Mouse (Mus musculus) frontal cortex, adult (tissue): ENCODE data around the gene Nim1k.
"Not testable (repeated sequence)": the region's sequence is repeated elsewhere in the genome, so short reads cannot be mapped to it uniquely, and the experiment has no call there.

Source experiments
- ATAC-seq: cut with Nextera tagmentation; 2 replicates; pipeline ENCODE4 v1.9.2; 2017; ENCODE audit warnings: mild to moderate bottlenecking, moderate library complexity, mixed read lengths; ENCODE audit not compliant: low TSS enrichment

Nim1k gene

DNA sequence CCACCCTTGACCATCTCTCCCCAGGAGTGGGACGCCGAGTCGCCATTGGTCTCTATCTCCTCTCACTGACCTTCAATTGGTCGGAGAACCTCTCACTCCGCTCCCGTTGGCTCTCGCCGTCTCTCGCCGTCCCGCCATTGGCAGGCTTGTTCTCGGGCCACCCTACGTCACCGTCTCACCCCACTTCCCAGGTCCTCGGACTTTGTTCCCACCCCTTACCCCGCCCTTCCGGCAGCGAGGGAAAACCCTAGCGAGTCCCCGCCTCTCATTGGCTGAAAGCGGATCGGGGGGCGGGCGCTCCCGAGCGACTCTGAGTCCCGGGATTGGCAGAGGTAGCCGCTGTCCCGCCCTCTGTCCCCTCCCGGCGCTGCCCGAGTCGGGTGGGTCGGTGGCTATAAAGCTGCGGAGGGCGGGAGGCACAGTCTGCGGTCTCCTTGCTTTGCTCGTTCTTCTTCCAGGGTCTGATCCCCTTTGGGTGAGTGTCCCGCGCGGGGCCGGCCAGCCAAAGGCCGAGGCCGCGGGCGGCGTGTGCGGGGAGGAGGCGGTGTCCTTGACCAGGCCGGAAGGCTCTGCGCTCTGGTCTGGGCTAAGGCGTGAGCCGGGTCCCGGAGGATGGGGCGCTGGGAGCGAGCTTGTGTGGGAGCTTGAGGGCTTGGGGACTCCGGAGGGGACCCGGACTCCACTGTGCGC lies 65.5 kb downstream of the Nim1k start, which contains the start of gene Hmgcs1:
Hmgcs1 (plus strand) TSS at position 341 of the 690 bp plus-strand sequence.
- peak; percentile 97 for ATAC-seq

DNA sequence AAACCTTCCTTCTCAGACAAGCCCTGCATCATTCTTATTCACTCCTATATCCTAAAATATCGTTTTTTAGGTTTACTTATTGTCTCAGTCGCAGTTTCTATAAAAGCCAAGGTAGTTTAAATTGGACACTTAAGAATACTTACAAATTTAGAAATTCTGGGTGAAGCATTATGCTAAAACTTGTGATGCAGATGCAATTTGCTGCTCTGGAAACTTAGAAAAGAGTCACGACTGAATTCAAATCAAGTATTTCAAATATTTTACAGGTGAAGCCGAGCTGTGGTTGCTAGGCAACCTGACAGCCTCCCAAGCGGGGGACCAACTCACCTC lies 66.0 kb downstream of the Nim1k start:
- ATAC-seq = no peak; the same call in 1 of the 2 replicates

DNA sequence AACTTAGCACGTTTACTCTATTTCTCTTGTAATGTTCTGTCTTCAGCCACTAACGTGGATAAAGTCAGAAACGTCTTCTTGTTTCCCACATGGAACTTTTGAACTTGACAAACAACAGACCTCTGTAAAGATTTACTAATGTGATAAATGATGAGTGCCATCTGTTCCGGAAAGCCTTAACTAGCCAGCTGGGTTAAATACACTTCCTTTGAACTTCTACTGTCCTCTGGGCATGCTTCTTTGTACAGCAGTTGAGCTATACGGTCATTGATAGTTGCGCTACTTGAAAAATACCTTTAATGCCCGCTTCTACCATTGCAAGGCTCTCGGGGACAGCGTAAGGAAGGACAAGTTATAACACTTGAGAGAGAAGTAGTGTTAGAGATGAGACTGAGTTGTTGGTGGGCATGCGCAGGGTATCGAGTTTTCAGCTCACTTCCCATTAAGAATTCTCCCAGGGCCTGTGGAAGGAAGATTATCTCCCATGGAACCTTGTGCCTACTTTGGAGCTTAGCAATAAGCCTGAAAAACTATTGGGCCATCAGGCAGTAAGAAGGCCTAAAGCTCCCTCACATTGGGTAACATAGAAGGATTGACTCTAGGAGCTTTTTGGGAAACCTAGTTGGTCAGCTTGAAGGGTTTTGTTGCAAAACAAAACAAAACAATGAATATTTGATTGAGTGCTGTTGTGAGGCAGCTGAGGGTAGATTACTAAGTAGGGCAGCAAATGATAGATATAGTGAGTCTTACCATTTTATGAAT lies 71.1 kb downstream of the Nim1k start:
- ATAC-seq = no peak

DNA sequence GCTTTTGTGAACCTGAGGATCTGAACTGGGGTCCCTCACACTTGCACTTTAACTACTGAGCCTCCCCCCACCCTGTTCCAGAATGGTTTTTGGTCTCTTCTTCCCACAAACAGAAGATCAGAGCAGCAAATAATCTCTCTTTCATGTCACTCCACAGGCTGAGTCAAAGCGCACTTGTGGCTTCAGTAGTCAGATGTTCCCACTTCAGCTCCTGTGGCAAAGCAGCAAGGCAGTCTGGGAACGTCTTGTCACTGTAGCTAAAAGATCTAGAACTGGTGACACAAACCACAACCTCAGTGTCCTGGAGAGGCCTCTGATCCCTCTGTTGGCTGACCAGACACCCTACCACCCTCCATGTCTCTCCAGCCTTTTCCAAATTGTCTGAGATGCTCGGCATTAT lies 74.5 kb downstream of the Nim1k start:
- peak; percentile 41; the same call in 1 of the 2 replicates for ATAC-seq

DNA sequence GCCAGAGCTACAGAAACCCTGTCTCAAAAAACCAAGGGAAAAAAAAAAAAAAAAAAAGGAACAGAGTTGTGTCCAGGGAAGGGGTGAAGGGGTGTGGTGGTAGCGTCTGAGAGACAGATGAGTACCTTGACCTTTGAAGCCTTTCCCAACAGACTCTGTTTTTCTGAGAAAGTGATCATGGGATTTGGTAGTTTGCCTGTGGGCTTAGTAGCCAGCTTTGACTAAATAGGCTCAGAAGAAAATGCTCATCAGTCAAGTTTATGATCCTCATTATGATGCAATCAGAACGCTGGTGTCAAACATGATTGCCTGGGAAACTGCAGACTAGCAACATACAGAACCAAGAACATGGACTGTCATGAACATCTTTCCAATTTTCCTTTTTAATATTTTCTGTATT lies 76.0 kb downstream of the Nim1k start:
- no peak for ATAC-seq

DNA sequence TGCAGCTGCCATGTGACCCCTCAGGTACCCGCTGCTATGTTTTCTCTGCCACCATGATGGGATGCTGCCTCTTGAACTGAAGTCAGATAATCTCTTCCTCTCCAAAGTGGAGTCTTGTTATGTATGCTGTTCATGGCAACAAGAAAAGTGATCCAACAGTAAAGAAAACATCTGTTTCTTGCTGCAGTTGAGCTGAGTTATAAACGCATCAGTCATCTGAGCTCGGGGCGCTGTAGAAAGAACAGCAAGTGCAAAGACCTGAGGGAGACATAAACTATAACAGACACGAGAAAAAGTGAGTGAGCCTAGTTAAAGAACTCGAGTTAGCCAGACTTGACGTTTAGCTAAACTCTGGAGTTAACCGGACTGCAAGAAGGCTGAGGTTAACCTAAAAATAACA lies 76.9 kb downstream of the Nim1k start:
- no peak for ATAC-seq

DNA sequence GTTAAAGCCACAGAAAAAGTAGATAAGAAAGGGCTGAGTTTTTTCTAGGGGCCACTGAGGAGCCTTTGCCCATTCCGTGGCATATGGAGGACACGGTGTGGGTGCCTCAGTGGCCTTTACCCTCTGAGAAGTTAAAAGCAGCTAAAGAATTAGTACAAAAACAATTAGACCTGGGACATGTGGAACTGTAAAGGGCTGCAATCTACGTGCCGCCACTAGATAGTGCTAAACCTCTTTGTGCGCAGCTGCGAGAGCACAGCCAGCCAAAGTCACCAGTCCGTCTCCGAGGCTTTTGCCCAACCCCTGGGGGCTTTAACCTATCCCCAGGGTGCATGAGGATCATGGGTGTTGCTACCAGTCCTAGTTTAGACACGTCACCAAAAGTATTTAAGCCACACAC lies 94.3 kb downstream of the Nim1k start:
- not testable (repeated sequence) for ATAC-seq
